35 mouse cellular contexts compared by ENCODE assay signal in genomic region chr11:5595381-5595791, GRCm38 (mm10). TPM values are rescaled to one million over a fixed set of nuclear protein-coding genes. Genes with fewer than 3 reads are reported as not detected.
DNase-seq lines count a peak whose midpoint lies in the region; ATAC-seq and TF ChIP-seq lines count a peak whose summit lies in the region.
"Had no signal": no experiment of that assay in that cellular context is flagged by ENCODE, and none has a peak within 500 bp of the region (broad histone marks: within the 10 kb centered on the region; RNA-seq: fewer than 3 reads in every experiment).

No protein-coding gene starts in this region.

- H3K4me1 ChIP-seq in liver, embryonic 11.5 days (replicated peaks; ENCODE audit: control insufficient read depth, insufficient read depth, low read length) = peaks cover 10% of the 10 kb centered on the region
- H3K4me1 ChIP-seq in liver, embryonic 14.5 days (replicated peaks; ENCODE audit: control insufficient read depth in 2 of 2, insufficient read depth in 2 of 2, low read length in 1 of 2) = peaks cover 21 to 25% of the 10 kb centered on the region in 2 experiments
- H3K4me1 ChIP-seq: forebrain, embryonic 10.5 days; heart, embryonic 12.5 days; hindbrain, embryonic 13.5 days; limb, embryonic 10.5 days; midbrain, embryonic 12.5 days; neural tube, embryonic 12.5 days had no signal

- no peaks in the 10 kb centered on the region for H3K9me3 ChIP-seq in liver, embryonic 11.5 days (ENCODE audit: control insufficient read depth, low read length)
- no peaks in the 10 kb centered on the region for H3K9me3 ChIP-seq in liver, embryonic 14.5 days (ENCODE audit: control insufficient read depth, low read length)
- H3K9me3 ChIP-seq: forebrain, embryonic 10.5 days; heart, embryonic 12.5 days; hindbrain, embryonic 13.5 days; limb, embryonic 10.5 days; limb, embryonic 15.5 days; lung, embryonic 15.5 days; midbrain, embryonic 12.5 days; neural tube, embryonic 12.5 days had no signal

- WGBS in liver, embryonic 11.5 days = 49% methylated on average over 4 of the region's 4 CpGs
- 13% methylated on average over 4 of the region's 4 CpGs for WGBS in liver, embryonic 14.5 days (ENCODE audit: insufficient replicate concordance)

- H3K36me3 ChIP-seq in liver, embryonic 11.5 days (ENCODE audit: control insufficient read depth, insufficient read depth, low read length) = no peaks in the 10 kb centered on the region
- H3K36me3 ChIP-seq in liver, embryonic 14.5 days (replicated peaks; ENCODE audit: control insufficient read depth, insufficient read depth, low read depth) = no peaks in the 10 kb centered on the region
- H3K36me3 ChIP-seq: forebrain, embryonic 10.5 days; heart, embryonic 12.5 days; hindbrain, embryonic 13.5 days; limb, embryonic 10.5 days; limb, embryonic 15.5 days; lung, embryonic 15.5 days; midbrain, embryonic 12.5 days; neural tube, embryonic 12.5 days had no signal

- H3K4me2 ChIP-seq in liver, embryonic 11.5 days = peak overlapping the region; percentile 31
- peak overlapping the region; percentile 20 for H3K4me2 ChIP-seq in liver, embryonic 14.5 days (ENCODE audit: low read depth)
- H3K4me2 ChIP-seq: heart, embryonic 12.5 days; hindbrain, embryonic 13.5 days; limb, embryonic 15.5 days; lung, embryonic 15.5 days; midbrain, embryonic 12.5 days; neural tube, embryonic 12.5 days had no signal

- H3K27ac ChIP-seq in liver, embryonic 11.5 days (ENCODE audit: low read depth, low read length) = peak overlapping the region; percentile 65; the same call in 1 of the 2 replicates
- peak overlapping the region; percentile 66 for H3K27ac ChIP-seq in liver, embryonic 14.5 days
- H3K27ac ChIP-seq: forebrain, embryonic 10.5 days; hindbrain, embryonic 13.5 days; kidney, postnatal 0 days; limb, embryonic 10.5 days; limb, embryonic 15.5 days; lung, embryonic 15.5 days; midbrain, embryonic 12.5 days; neural tube, embryonic 12.5 days had no signal

- peak; percentile 98 for ATAC-seq in liver, embryonic 11.5 days (replicated peaks; ENCODE audit: low FRiP score)
- ATAC-seq in common myeloid progenitor, adult 5-6 weeks (replicated peaks; ENCODE audit: low read depth, poor library complexity, severe bottlenecking) = peak; percentile 58; the same call in 1 of the 2 replicates
- ATAC-seq in liver, embryonic 14.5 days (ENCODE audit: insufficient read depth) = peak; percentile 94
- ATAC-seq in megakaryocyte-erythroid progenitor cell, adult 5-6 weeks (replicated peaks; ENCODE audit: low FRiP score, low TSS enrichment, poor library complexity, severe bottlenecking) = peak; percentile 95
- ATAC-seq: forebrain, embryonic 16.5 days; intestine, embryonic 16.5 days had no signal

- H3K4me3 ChIP-seq in liver, embryonic 11.5 days (ENCODE audit: low read depth, low read length) = no peak overlapping the region
- H3K4me3 ChIP-seq in liver, embryonic 14.5 days (ENCODE audit: insufficient read depth in 1 of 2, low read depth in 2 of 2, low read length in 2 of 2) = no peak overlapping the region
- H3K4me3 ChIP-seq: forebrain, embryonic 10.5 days; heart, embryonic 12.5 days; hindbrain, embryonic 13.5 days; limb, embryonic 10.5 days; limb, embryonic 15.5 days; lung, embryonic 15.5 days; midbrain, embryonic 12.5 days; myocyte; neural tube, embryonic 12.5 days had no signal

- peak; percentile 96 for TF ChIP-seq EP300 in liver, embryonic 14.5 days (IDR thresholded peaks at IDR 0.05; ENCODE audit: low read depth)

- no peak overlapping the region for H3K9ac ChIP-seq in liver, embryonic 11.5 days (ENCODE audit: low read depth, low read length)
- no peak overlapping the region for H3K9ac ChIP-seq in liver, embryonic 14.5 days (replicated peaks)
- H3K9ac ChIP-seq: heart, embryonic 12.5 days; hindbrain, embryonic 13.5 days; limb, embryonic 15.5 days; lung, embryonic 15.5 days; midbrain, embryonic 12.5 days; neural tube, embryonic 12.5 days had no signal

- no peaks in the 10 kb centered on the region for H3K27me3 ChIP-seq in liver, embryonic 11.5 days (replicated peaks; ENCODE audit: control insufficient read depth, insufficient read depth, low read length)
- no peaks in the 10 kb centered on the region for H3K27me3 ChIP-seq in liver, embryonic 14.5 days (ENCODE audit: control insufficient read depth, insufficient read depth, low read length)
- H3K27me3 ChIP-seq: heart, embryonic 12.5 days; hindbrain, embryonic 13.5 days; limb, embryonic 15.5 days; lung, embryonic 15.5 days; midbrain, embryonic 12.5 days; neural tube, embryonic 12.5 days had no signal

- TF ChIP-seq CTCF in liver, embryonic 14.5 days (IDR thresholded peaks at IDR 0.05; ENCODE audit: low read depth) = no peak

- DNase-seq in liver, embryonic 11.5 days (ENCODE audit: low spot score) = no peak
- DNase-seq in liver = no peak
- peak; percentile 47 to 57 (median 57) for DNase-seq in liver, embryonic 14.5 days (ENCODE audit: low read depth in 3 of 3, low spot score in 3 of 3)
- DNase-seq in spleen, adult 18-20 months = no peak
- DNase-seq in kidney, postnatal 36 days = no peak
- no peak for DNase-seq in gastrocnemius, adult 18-20 months (ENCODE audit: low spot score)
- DNase-seq: adrenal gland, postnatal 25 days; cerebellum, adult 2 months; cerebellum, postnatal 25 days; heart, adult 18-20 months; heart, postnatal 4 days; kidney, adult 8-10 months; layer of hippocampus, postnatal 36 days had no signal

RNA-seq across cellular contexts. Expression of gene Ankrd36, which starts 25.9 kb away (rescaled TPM):
- polyA plus RNA-seq in liver, embryonic 11.5 days (2014; fragmentation: Nextera tagmentation; extraction: Ambion mirVana) = 0.73 and 0.82 TPM in 2 replicates
- not detected in 2 replicates for total RNA-seq in common myeloid progenitor, adult 5-6 weeks (2017)
- polyA plus RNA-seq in liver, embryonic 14.5 days (2012; rRNA removed) = 0.17 and 0.66 TPM in 2 replicates
- 0.80 and 1.2 TPM in 2 replicates for polyA plus RNA-seq in liver, embryonic 14.5 days (2014; fragmentation: Nextera tagmentation; extraction: Ambion mirVana)
- total RNA-seq in megakaryocyte-erythroid progenitor cell, adult 5-6 weeks (2014; fragmentation: Nextera tagmentation) = not detected in 2 replicates
- 5.1 TPM in 1 of 2 replicates, not detected in the other for total RNA-seq in megakaryocyte-erythroid progenitor cell, adult 5-6 weeks (2017)
- total RNA-seq in gastrocnemius, adult 18-20 months (2021) = not detected
- total RNA-seq: adrenal gland, adult 18-20 months; adrenal gland, postnatal 25 days; gastrocnemius, adult 8-10 months; heart, adult 18-20 months; heart, postnatal 4 days; layer of hippocampus, postnatal 36 days; left cerebral cortex, postnatal 10 days; megakaryocyte, adult 5-6 weeks; midbrain, postnatal 0 days had no signal
- polyA plus RNA-seq: cerebellum, adult 2 months; embryonic facial prominence, embryonic 11.5 days; forebrain, embryonic 10.5 days; forebrain, embryonic 16.5 days; heart, postnatal 0 days; hindbrain, embryonic 13.5 days; intestine, embryonic 16.5 days; kidney, postnatal 0 days; large intestine, adult 2 months; limb, embryonic 10.5 days; limb, embryonic 15.5 days; myocyte; neural tube, embryonic 12.5 days had no signal

RNA-seq across cellular contexts. Expression of gene Ccdc117, which starts 53.4 kb away (rescaled TPM):
- polyA plus RNA-seq in liver, embryonic 11.5 days (2014; fragmentation: Nextera tagmentation; extraction: Ambion mirVana) = 22.3 and 24.6 TPM in 2 replicates
- total RNA-seq in common myeloid progenitor, adult 5-6 weeks (2017) = 38.4 and 41.7 TPM in 2 replicates
- 3.9 and 6.3 TPM in 2 replicates for polyA plus RNA-seq in liver, embryonic 14.5 days (2012; rRNA removed)
- 7.5 and 8.5 TPM in 2 replicates for polyA plus RNA-seq in liver, embryonic 14.5 days (2014; fragmentation: Nextera tagmentation; extraction: Ambion mirVana)
- total RNA-seq in megakaryocyte-erythroid progenitor cell, adult 5-6 weeks (2014; fragmentation: Nextera tagmentation) = 16.7 and 23.1 TPM in 2 replicates
- 34.6 and 42.4 TPM in 2 replicates for total RNA-seq in megakaryocyte-erythroid progenitor cell, adult 5-6 weeks (2017)
- 10 to 100 TPM; 22.0 to 24.7 TPM for total RNA-seq in gastrocnemius, adult 18-20 months (2021)

Comparison
In these comparisons a context has a peak if more than half of its experiments do, and no peak if none do; other contexts are left out.
1. DNase-seq: peak in liver, embryonic 14.5 days (3 of 3); none in liver, embryonic 11.5 days (single experiment), liver (single experiment), spleen, adult 18-20 months (0 of 2), kidney, postnatal 36 days (0 of 2) and gastrocnemius, adult 18-20 months (single experiment).
2. Peak in every context shown above with its lines, with median percentiles within 50 percentile points of each other: ATAC-seq.